Mouse (Mus musculus) layer of hippocampus, adult 18-20 months (tissue): ENCODE data around the gene Tnks1bp1. TPM values are rescaled to one million over a fixed set of nuclear protein-coding genes. Genes with fewer than 3 reads are reported as not detected.

Experiments
- DNase-seq, 2 experiments: peaks; one replicate each; pipeline ENCODE4 v3.0.0; 2022; ENCODE audit warnings: low spot score in 2 of 2
- total RNA-seq, 2 experiments: library from RNA; stranded (reverse); gene quantifications; 2 replicates each; pipeline ENCODE4 v1.2.3; 2021

Tnks1bp1 gene
- total RNA-seq, 2 experiments from 2014 or later: 175 to 194 TPM

DNA sequence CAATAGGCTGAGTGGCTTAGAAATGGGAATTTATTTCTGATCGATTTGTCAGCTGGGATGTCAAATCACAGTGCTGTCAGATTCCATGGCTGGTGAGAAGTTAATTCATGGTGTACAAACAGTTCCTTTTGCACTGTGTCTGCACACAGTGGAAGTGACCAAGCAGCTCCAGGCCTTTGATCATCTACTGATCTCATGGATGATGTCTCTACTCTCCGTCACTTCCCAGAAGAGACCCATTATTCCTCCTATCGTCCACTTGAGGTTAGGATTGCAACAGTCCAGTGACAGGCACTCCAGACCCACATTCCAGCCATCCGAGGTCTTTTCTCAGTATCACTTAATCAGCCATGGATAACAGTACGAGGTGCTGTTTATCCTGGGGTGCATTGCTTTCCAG is 25.9 kb downstream of the Tnks1bp1 start:
- DNase-seq: no peak

DNA sequence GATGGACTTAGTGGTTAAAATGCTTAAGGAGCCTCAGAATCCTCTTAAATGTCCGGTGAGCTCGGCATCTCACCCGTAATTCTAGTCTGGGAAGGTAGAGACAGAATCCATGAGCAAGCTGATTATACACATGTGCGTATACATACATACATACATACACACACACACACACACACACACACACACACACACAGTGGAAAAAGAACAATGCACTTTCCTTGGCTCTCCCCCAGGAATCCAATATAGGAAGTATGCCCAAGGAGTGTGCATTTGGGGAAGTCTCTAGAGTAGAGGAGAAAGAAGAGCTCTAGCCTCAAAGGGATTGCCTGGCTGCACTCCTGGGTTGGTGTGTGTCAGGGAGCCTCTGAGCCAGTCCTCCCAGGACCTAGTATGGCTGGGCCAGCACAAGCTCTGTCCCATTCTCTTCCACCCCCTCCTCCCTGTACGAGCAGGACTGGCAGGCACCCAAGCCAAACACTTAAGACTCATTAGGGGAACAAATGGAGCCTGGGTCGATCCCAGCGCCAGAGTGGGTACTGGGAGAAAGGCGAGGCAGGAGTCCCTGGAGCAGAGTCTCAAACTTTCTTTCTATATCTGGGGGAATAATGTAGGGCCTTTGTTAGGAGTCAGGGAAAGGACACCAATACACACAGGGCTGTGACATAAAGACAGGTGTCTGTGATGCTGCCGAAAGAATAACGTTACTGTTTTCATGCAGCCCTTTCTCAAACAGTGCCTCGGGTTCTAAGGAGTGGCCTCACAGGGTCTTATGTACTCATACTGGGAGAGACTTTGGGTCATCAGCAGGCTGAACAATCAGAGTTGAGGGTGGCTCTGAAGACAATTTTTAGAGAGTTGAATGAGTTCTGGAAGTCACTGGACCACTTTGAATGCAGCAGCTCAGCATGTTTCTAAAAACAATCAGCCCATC is 41.2 kb downstream of the Tnks1bp1 start:
- no peak for DNase-seq

DNA sequence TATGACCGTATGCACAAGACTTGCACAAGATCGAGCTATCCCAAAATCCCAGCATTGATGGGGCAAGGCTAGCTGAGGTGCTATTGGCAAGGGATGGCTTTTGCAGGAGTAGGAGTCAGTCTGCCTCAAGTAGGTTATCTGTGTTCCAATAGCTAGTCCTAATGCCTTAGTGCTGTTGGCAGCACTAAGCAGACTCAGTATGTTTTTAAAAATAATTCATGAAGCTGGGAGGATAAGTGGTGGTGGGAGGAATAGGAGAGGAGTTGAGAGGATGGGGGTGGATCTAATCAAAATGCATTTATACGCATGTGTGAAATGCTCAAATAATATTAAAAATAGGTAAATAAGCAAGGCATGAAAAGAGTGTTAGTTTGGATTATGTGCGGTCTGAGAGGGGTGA is 43.5 kb downstream of the Tnks1bp1 start:
- no peak for DNase-seq

DNA sequence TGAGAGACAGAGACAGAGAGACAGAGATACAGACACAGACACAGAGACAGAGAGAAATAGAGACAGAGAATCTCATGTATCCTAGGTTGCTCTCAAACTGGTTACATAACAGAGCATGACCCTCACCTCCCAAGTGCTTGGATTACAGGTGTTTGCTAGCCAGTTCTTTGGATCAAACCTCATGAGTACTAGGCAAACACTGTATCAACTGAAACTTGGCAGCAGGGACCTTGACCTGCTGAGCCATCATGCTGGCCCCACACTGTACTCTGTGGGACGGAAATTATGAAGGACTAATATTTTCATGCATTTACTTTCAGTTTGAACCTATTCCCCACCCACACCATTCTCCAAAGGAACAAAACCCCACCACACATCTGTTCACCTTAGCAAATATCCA is 45.6 kb downstream of the Tnks1bp1 start:
- DNase-seq: no peak

DNA sequence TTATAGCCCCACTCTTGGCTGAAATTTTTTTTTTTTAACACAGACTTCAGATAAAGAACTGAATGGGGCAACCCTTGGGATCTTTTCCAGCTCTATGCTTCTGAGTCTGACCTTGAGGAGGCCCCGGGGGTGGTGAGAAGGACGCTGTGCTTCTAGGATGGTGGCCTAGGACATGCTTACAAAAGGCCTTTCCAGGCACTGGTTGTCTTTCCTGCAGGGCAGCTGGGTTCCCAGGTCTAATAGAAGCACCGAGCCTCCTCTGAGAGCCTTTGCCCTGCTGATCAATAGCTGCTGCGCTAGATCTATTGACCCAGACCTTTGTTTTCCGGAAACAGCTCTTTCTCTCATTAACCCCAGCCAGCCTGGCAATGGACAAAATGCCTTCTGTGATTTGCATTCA is 48.1 kb downstream of the Tnks1bp1 start:
- no peak for DNase-seq

DNA sequence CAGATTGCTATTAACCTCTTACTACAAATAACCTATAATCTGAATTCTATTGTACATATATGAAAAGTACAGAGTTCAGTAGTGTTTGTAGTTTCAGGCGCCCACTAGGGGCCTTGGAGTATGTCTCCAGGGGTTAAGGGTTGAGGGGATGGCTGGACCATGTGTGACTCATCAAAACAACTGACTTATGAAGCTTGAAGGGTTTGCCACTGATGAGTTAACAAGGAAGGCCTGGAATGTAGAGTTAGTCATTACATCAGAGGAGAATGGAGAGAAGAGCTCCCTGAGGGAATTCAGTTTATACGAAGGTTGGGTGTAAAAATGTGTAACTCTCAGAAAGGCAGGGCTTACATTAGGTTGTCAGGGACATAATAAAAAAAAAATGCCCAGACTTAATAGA is 50.2 kb downstream of the Tnks1bp1 start:
- no peak for DNase-seq

DNA sequence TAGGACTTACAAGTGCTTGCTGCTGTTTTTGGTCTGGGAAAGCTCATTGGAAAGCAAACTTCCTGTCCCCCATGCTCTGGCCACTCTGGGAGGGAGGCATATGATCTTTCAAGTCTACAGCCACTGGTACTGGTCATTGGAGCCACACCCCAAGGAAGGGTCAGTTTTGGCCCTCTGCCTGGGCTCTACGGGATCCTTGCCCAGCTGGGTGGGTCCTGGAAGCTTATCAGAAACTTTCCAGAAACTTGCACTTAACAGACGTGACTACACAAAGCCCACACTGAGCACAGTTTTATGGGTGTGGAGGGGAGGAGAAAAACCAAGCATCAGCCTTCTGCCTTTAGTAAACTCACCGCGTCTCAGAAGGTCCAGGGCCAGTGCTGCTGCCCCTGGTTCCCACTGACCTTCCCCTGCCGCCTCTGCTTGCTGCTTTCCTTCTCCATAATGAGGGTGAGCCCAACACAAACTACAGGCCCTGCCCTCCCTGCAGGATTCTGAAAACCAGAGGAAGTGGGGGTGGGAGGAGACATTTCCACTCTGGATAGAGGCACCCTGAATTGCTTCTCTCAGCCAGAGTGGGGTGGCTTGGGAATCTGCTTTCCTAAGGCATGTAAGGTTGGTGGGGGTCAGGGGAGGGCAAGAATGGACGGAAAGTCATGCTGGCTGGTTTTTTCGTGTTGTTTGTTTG is 51.1 kb downstream of the Tnks1bp1 start:
- DNase-seq: no peak

DNA sequence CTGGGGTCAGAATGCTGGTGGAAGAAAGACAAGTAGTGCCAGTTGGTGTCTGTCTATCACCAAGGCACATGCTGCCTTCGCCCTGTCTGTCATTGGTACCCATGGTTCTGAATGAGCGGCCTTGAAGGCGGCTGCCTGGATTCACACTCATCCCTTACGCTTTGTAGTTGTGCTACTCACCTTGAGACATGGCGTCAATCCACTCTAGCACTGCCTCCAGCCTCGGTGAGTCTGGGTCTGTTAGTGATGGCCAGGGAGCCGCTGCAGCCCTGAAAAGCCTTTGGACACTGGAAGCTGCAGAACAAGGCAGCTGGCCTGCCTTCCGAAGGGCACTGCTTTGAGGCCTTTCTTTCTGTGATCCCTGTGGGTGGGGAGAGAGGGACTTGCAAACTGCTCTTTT is 55.4 kb downstream of the Tnks1bp1 start:
- DNase-seq: no peak

DNA sequence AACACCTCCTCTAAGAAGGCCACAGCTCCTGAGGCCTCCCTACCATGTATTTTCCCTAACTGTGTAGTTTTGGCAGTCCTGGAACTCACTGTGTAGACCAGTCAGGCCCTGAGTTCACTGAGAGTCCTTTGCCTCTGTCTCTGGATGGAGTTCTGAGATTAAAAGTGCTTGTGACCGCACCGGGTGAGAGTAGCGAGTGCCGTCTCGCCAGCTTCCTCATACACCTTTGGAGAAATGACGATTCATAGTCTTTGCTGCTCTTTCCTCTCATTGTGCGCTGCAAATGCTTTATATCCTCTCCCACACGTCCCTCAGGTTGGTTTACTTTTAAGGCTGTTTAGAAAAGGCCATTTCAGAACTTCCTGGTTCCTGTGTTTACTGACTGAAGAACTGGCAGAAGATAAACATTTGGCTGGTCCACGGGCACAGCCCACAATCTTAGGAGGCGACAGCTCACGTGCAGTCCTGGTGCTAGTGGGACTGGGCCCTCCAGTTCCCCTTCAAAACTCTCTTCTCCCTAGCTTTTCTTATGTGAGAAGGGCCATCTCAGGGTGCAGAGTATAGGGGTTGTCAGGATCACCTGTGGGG is 57.7 kb downstream of the Tnks1bp1 start:
- no peak for DNase-seq

DNA sequence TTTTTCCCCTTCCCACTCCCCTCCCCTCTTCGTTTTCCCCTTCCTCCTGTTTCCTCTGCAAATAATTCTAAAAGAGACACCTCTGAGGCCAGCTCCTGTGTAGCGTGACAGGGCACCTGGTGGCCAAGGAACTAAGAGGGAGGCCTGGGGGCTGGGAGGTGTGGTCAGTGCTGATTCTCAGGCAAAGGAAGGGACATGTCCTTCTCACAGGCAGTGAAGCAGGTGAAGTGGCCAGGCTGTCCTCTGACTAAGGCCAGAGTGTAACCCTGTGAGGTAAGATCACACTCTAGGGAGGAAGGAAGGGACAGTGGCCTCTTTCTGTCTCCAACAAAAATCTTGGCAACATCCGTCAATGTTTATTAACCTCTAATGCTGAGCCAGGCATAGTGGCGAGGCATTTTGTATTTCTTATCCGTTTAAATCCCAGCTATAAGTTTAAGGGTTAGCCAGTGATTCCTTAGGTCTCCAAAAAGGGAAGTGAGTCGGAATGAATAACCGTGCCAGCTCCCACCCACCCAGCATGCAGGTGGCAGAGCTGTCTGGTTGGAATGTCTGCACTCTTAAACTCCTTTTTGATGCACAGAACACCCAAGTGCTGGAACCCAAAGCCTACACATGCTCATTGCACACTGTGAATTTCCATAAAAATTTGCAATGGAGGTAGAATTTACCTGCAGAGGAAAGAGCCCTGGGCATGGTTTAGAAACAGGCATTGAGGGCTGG is 58.4 kb downstream of the Tnks1bp1 start:
- no peak for DNase-seq

DNA sequence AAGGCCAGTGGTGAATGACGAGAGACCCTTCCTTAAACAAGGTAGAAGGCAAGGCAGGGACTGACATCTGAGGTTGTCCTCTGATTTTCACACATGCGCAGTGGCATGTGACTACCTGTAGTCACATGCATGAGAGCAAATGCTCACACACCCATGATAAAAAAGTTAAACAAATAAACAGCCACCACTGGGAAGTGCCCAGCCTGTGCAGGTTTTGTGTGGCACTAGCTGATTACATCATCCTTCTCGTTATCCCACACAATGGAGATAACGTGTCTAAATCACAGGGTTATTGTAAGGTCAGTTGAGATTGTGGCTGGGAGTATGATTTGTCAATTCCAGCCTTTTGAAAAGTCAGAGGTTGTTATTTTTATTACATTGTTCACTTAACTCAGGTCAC is 59.1 kb downstream of the Tnks1bp1 start:
- no peak for DNase-seq

DNA sequence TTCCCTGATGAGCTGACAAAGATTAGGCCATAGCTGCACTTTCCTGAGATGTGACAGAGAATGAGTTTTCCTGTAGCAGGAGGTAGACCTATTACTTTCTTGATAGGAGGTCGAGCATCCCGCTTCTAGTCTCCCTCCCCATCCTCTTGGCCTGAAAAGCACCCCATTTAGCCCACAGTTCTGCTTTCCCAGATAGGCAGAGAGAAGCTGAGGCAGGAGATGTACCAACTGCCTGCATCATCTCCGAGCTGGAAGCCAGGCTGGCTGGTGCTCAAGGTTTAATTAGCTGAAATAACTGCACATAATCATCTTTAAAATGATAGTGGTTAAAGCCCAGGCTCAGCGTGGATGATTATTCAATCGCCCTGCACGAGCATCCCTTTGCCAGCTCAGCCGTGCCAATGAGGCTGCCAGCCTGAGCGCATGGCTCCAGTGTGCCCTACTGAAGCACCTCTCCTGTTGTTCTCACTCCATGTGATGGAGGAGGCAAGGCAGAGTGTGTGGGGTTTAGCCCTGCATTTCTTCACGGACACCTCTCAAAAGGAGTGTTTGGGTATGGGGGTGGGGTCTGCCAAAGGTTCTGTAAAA is 62.6 kb downstream of the Tnks1bp1 start:
- DNase-seq: peak; percentile 42 to 53

Other genes with a start within 250 kb of the Tnks1bp1 start
- gene Ube2l6, start 249.2 kb upstream of the Tnks1bp1 start, total RNA-seq: 1 to 10 TPM; 4.8 to 5.9 TPM
- not detected for gene Smtnl1, start 225.4 kb upstream of the Tnks1bp1 start, total RNA-seq
- 10 to 100 TPM; 52.0 to 57.7 TPM for gene Timm10, start 221.0 kb upstream of the Tnks1bp1 start, total RNA-seq
- under 1 TPM; 0.15 to 0.27 TPM for gene Slc43a1, start 209.2 kb upstream of the Tnks1bp1 start, total RNA-seq
- gene Rtn4rl2, start 161.3 kb upstream of the Tnks1bp1 start, total RNA-seq: 100 to 1,000 TPM; 103 to 104 TPM
- under 1 TPM; 0.30 to 0.58 TPM for gene Slc43a3, start 111.4 kb upstream of the Tnks1bp1 start, total RNA-seq
- not detected for gene Prg2, start 67.6 kb upstream of the Tnks1bp1 start, total RNA-seq
- gene Prg3, start 59.8 kb upstream of the Tnks1bp1 start, total RNA-seq: not detected
- 100 to 1,000 TPM; 114 to 115 TPM for gene Ssrp1, start 10.8 kb upstream of the Tnks1bp1 start, total RNA-seq
- 1 to 10 TPM; 1.6 to 2.1 TPM for gene P2rx3, start 10.6 kb upstream of the Tnks1bp1 start, total RNA-seq
- under 1 TPM; 0.23 to 0.30 TPM for gene Aplnr, start 88.2 kb downstream of the Tnks1bp1 start, total RNA-seq
- 10 to 100 TPM; 10.2 to 12.3 TPM for gene Lrrc55, start 149.2 kb downstream of the Tnks1bp1 start, total RNA-seq